Mouse (Mus musculus): ENCODE measurements around the gene Spata18. TPM values are rescaled to one million over a fixed set of nuclear protein-coding genes. Genes with fewer than 3 reads are reported as not detected.

Gene Spata18
- total and polyA plus RNA-seq, 2 experiments from 2014 or later = 0.69 to 1.9 TPM

GRCm38 (mm10) chr5:73669386-73669785, 18.2 kb downstream of the Spata18 start:
- Histone ChIP-seq H3K36me3 (ENCODE audit: insufficient read depth, low read length) (no peaks in the 10 kb centered on the region), H3K4me2 (ENCODE audit: low read depth, low read length, poor library complexity, severe bottlenecking) (peak overlapping the region; percentile 15; the same call in 1 of the 2 replicates), H3K4me1 (ENCODE audit: insufficient read depth, low read length) (no peaks in the 10 kb centered on the region), H3K27ac (ENCODE audit: low read depth, low read length) (no peak overlapping the region), H3K9ac (replicated peaks; ENCODE audit: low read length, poor library complexity, severe bottlenecking) (no peak overlapping the region), H3K9me3 (ENCODE audit: low read length) (no peaks in the 10 kb centered on the region), H3K4me3 (ENCODE audit: low read depth, low read length) (peak overlapping the region; percentile 5; the same call in 1 of the 2 replicates), H3K27me3 (ENCODE audit: insufficient read depth, low read length) (no peaks in the 10 kb centered on the region)
- no peak for TF ChIP-seq CTCF (IDR thresholded peaks at IDR 0.05)
- 41% methylated on average over 26 of the region's 26 CpGs for WGBS
- DNase-seq (ENCODE audit: low spot score) (no peak), ATAC-seq (ENCODE audit: low FRiP score) (no peak)

GRCm38 (mm10) chr5:73675604-73676003, 24.4 kb downstream of the Spata18 start:
- no peak for TF ChIP-seq CTCF (IDR thresholded peaks at IDR 0.05)
- Histone ChIP-seq H3K4me2 (ENCODE audit: low read depth, low read length, poor library complexity, severe bottlenecking) (no peak overlapping the region), H3K36me3 (ENCODE audit: insufficient read depth, low read length) (no peaks in the 10 kb centered on the region), H3K27me3 (ENCODE audit: insufficient read depth, low read length) (no peaks in the 10 kb centered on the region), H3K9me3 (ENCODE audit: low read length) (no peaks in the 10 kb centered on the region), H3K4me3 (ENCODE audit: low read depth, low read length) (no peak overlapping the region), H3K4me1 (ENCODE audit: insufficient read depth, low read length) (no peaks in the 10 kb centered on the region), H3K27ac (ENCODE audit: low read depth, low read length) (no peak overlapping the region), H3K9ac (replicated peaks; ENCODE audit: low read length, poor library complexity, severe bottlenecking) (no peak overlapping the region)
- DNase-seq (ENCODE audit: low spot score) (no peak), ATAC-seq (ENCODE audit: low FRiP score) (no peak)
- 84% methylated on average over 3 of the region's 3 CpGs for WGBS

- H3K4me1 ChIP-seq (ENCODE audit: insufficient read depth, low read length) = no peaks in the 10 kb centered on the region
- no peak for TF ChIP-seq CTCF (IDR thresholded peaks at IDR 0.05)
- H3K27me3 ChIP-seq (ENCODE audit: insufficient read depth, low read length) = no peaks in the 10 kb centered on the region
- no peak for ATAC-seq (ENCODE audit: low FRiP score)
- no peak overlapping the region for H3K4me3 ChIP-seq (ENCODE audit: low read depth, low read length)
- H3K4me2 ChIP-seq (ENCODE audit: low read depth, low read length, poor library complexity, severe bottlenecking) = no peak overlapping the region
- peak; percentile 8 for DNase-seq (ENCODE audit: low spot score)
- H3K9ac ChIP-seq (replicated peaks; ENCODE audit: low read length, poor library complexity, severe bottlenecking) = no peak overlapping the region
- WGBS = 59% methylated on average over 13 of the region's 13 CpGs
- H3K27ac ChIP-seq (ENCODE audit: low read depth, low read length) = no peak overlapping the region
- no peaks in the 10 kb centered on the region for H3K9me3 ChIP-seq (ENCODE audit: low read length)
- H3K36me3 ChIP-seq (ENCODE audit: insufficient read depth, low read length) = no peaks in the 10 kb centered on the region
These were observed 25.4 kb downstream of the Spata18 start for GRCm38 (mm10) chr5:73676626-73677025.

GRCm38 (mm10) chr5:73683221-73683620, 32.0 kb downstream of the Spata18 start:
- 86% methylated on average over 6 of the region's 6 CpGs for WGBS
- ATAC-seq (ENCODE audit: low FRiP score) = no peak
- no peaks in the 10 kb centered on the region for H3K9me3 ChIP-seq (ENCODE audit: low read length)
- H3K27me3 ChIP-seq (ENCODE audit: insufficient read depth, low read length) = no peaks in the 10 kb centered on the region
- no peaks in the 10 kb centered on the region for H3K36me3 ChIP-seq (ENCODE audit: insufficient read depth, low read length)
- TF ChIP-seq CTCF (IDR thresholded peaks at IDR 0.05) = no peak
- no peak overlapping the region for H3K27ac ChIP-seq (ENCODE audit: low read depth, low read length)
- DNase-seq (ENCODE audit: low spot score) = no peak
- H3K4me2 ChIP-seq (ENCODE audit: low read depth, low read length, poor library complexity, severe bottlenecking) = no peak overlapping the region
- no peak overlapping the region for H3K9ac ChIP-seq (replicated peaks; ENCODE audit: low read length, poor library complexity, severe bottlenecking)
- H3K4me1 ChIP-seq (ENCODE audit: insufficient read depth, low read length) = no peaks in the 10 kb centered on the region
- no peak overlapping the region for H3K4me3 ChIP-seq (ENCODE audit: low read depth, low read length)

GRCm38 (mm10) chr5:73683706-73684409, 32.7 kb downstream of the Spata18 start:
- Histone ChIP-seq H3K9me3 (ENCODE audit: low read length) (no peaks in the 10 kb centered on the region), H3K4me1 (ENCODE audit: insufficient read depth, low read length) (no peaks in the 10 kb centered on the region), H3K27me3 (ENCODE audit: insufficient read depth, low read length) (no peaks in the 10 kb centered on the region), H3K9ac (replicated peaks; ENCODE audit: low read length, poor library complexity, severe bottlenecking) (no peak overlapping the region), H3K36me3 (ENCODE audit: insufficient read depth, low read length) (no peaks in the 10 kb centered on the region), H3K27ac (ENCODE audit: low read depth, low read length) (no peak overlapping the region), H3K4me2 (ENCODE audit: low read depth, low read length, poor library complexity, severe bottlenecking) (no peak overlapping the region), H3K4me3 (ENCODE audit: low read depth, low read length) (no peak overlapping the region)
- ATAC-seq (ENCODE audit: low FRiP score) (no peak), DNase-seq (ENCODE audit: low spot score) (peak; percentile 34)
- peak; percentile 67 for TF ChIP-seq CTCF (IDR thresholded peaks at IDR 0.05)
- 62% methylated on average over 9 of the region's 9 CpGs for WGBS

GRCm38 (mm10) chr5:73686149-73686548, 35.0 kb downstream of the Spata18 start:
- H3K36me3 ChIP-seq (ENCODE audit: insufficient read depth, low read length) = no peaks in the 10 kb centered on the region
- no peaks in the 10 kb centered on the region for H3K9me3 ChIP-seq (ENCODE audit: low read length)
- 22% methylated on average over 4 of the region's 4 CpGs for WGBS
- no peak overlapping the region for H3K9ac ChIP-seq (replicated peaks; ENCODE audit: low read length, poor library complexity, severe bottlenecking)
- no peak overlapping the region for H3K4me2 ChIP-seq (ENCODE audit: low read depth, low read length, poor library complexity, severe bottlenecking)
- peak; percentile 84 for TF ChIP-seq CTCF (IDR thresholded peaks at IDR 0.05)
- H3K4me1 ChIP-seq (ENCODE audit: insufficient read depth, low read length) = no peaks in the 10 kb centered on the region
- no peak overlapping the region for H3K27ac ChIP-seq (ENCODE audit: low read depth, low read length)
- DNase-seq (ENCODE audit: low spot score) (peak; percentile 85), ATAC-seq (ENCODE audit: low FRiP score) (no peak)
- no peaks in the 10 kb centered on the region for H3K27me3 ChIP-seq (ENCODE audit: insufficient read depth, low read length)
- H3K4me3 ChIP-seq (ENCODE audit: low read depth, low read length) = no peak overlapping the region
